Mouse (Mus musculus) erythroid progenitor cell, adult 5-6 weeks (primary cell): Measurements from ENCODE around the gene Car11. TPM values are rescaled to one million over a fixed set of nuclear protein-coding genes. Genes with fewer than 3 reads are reported as not detected.

Source experiments
- ATAC-seq: replicated peaks from 2 replicates; pipeline ENCODE4 v1.8.0; 2016; ENCODE audit warnings: moderate number of reproducible peaks, mild to moderate bottlenecking, moderate TSS enrichment, inconsistent platforms; ENCODE audit not compliant: poor library complexity, low FRiP score, severe bottlenecking
- total RNA-seq, 2 experiments: library from RNA; stranded (forward) in 1 of 2; stranded (reverse) in 1 of 2; fragments of 150-400 nt in 1 of 2; fragments of 186-747, 209-891 nt in 1 of 2; gene quantifications; 2 replicates each; pipeline versions ENCODE4 v1.2.3 to v1.2.4; 2015 to 2017; ENCODE audit warnings: low replicate concordance in 2 of 2

The Car11 gene
- total RNA-seq, 2 experiments from 2014 or later: not detected

- ATAC-seq: no peak
Observed at GRCm38 (mm10) chr7:45686841-45687240, 12.8 kb upstream of the Car11 start.

GRCm38 (mm10) chr7:45689099-45689498 is 10.5 kb upstream of the Car11 start:
- ATAC-seq: no peak

- no peak for ATAC-seq
Observed at GRCm38 (mm10) chr7:45689800-45690199, 9.8 kb upstream of the Car11 start.

- ATAC-seq: no peak
Observed at GRCm38 (mm10) chr7:45692364-45692763, 7.3 kb upstream of the Car11 start.

GRCm38 (mm10) chr7:45693921-45694591 is 5.6 kb upstream of the Car11 start, which contains the start of gene Sec1:
Gene Sec1, minus strand, starts transcription at chr7:45694402.
- ATAC-seq: no peak

- ATAC-seq: no peak
Observed at GRCm38 (mm10) chr7:45695098-45695497, 4.5 kb upstream of the Car11 start.

- no peak for ATAC-seq
Observed at GRCm38 (mm10) chr7:45697894-45698293, 1.7 kb upstream of the Car11 start.

GRCm38 (mm10) chr7:45700301-45701015 is 815 bp downstream of the Car11 start:
- ATAC-seq: no peak

GRCm38 (mm10) chr7:45701072-45701471 is 1.4 kb downstream of the Car11 start:
- no peak for ATAC-seq

GRCm38 (mm10) chr7:45701607-45702006 is 2.0 kb downstream of the Car11 start:
- no peak for ATAC-seq

- no peak for ATAC-seq
Observed at GRCm38 (mm10) chr7:45702316-45702715, 2.7 kb downstream of the Car11 start.

GRCm38 (mm10) chr7:45702809-45703520 is 3.3 kb downstream of the Car11 start:
- no peak for ATAC-seq

GRCm38 (mm10) chr7:45703521-45704033 is 3.9 kb downstream of the Car11 start:
- ATAC-seq: no peak

- ATAC-seq: no peak
Observed at GRCm38 (mm10) chr7:45704046-45704559, 4.5 kb downstream of the Car11 start.

GRCm38 (mm10) chr7:45704730-45705442 is 5.2 kb downstream of the Car11 start, which contains the start of gene Dbp:
Gene Dbp, plus strand, starts transcription at chr7:45705088.
- ATAC-seq: peak; percentile 79

- ATAC-seq: no peak
Observed at GRCm38 (mm10) chr7:45705443-45705864, 5.8 kb downstream of the Car11 start.

- no peak for ATAC-seq
Observed at GRCm38 (mm10) chr7:45705873-45706281, 6.2 kb downstream of the Car11 start.

- ATAC-seq: 0 out of 2 replicates have a peak, but pooled peaks have one; percentile 4
Observed at GRCm38 (mm10) chr7:45706721-45707241, 7.1 kb downstream of the Car11 start.

GRCm38 (mm10) chr7:45707375-45707967 is 7.8 kb downstream of the Car11 start:
- ATAC-seq: no peak
